Mouse (Mus musculus): ENCODE measurements around the gene Urad. TPM values are rescaled to one million over a fixed set of nuclear protein-coding genes. Genes with fewer than 3 reads are reported as not detected.
A peak's percentile ranks its signal among the peaks of the same experiment; 100 is the strongest.

Gene Urad
- polyA plus RNA-seq, 1 experiment from 2014 or later, result 0.53 TPM

DNA sequence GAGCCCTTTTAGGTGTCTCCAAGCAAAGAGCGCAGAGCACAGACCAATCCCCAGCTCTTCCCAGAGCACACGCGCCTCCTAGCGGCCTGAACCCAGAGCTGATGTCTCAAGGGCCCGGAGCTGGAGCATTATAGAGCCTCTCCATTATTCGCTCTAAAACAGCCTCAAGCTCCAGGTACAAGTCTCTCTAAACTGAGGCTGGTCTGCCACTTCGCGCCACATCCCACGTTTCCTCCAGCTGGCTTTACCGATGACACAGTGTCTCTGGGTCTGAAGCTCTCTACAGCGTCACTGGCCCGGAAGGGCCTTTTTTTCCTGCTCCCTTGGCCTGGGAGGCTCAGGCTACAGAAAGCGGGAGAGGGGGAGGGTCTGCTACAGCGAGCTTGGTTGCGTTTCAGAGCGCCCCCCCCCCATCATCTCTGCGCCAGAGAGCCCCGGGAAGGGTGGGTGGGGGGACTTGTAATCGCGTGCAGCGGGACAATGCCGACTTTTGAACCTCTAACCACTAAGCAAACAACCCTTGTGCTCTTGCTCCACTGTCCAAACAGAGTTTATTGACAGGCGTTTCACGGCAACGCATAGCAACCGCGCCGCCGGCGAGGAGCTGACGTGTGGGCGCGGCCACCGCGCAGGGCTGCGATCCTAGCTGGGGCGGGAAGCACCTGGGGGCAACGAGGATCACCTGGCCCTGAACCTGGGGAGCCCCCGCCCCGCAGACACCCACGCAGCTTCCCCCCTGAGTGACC, 22.8 kb downstream of the Urad start:
- DNase-seq (ENCODE audit: low spot score) (no peak), ATAC-seq (replicated peaks; ENCODE audit: low FRiP score) (peak; percentile 80)
- H3K4me2 ChIP-seq, result peak overlapping the region; percentile 54
- peaks cover 91% of the 10 kb centered on the region for H3K27me3 ChIP-seq (replicated peaks; ENCODE audit: control insufficient read depth, insufficient read depth, low read length)
- no peaks in the 10 kb centered on the region for H3K36me3 ChIP-seq (ENCODE audit: control insufficient read depth, insufficient read depth, low read length)
- H3K9ac ChIP-seq (ENCODE audit: low read depth, low read length), result no peak overlapping the region; the same call in 1 of the 2 replicates
- 1% methylated on average over 41 of the region's 41 CpGs for WGBS
- no peaks in the 10 kb centered on the region; the same call in 1 of the 2 replicates for H3K4me1 ChIP-seq (replicated peaks; ENCODE audit: control insufficient read depth, insufficient read depth, low read length)
- peak overlapping the region; percentile 68 for H3K27ac ChIP-seq (ENCODE audit: low read depth, low read length)
- H3K4me3 ChIP-seq (ENCODE audit: low read depth, low read length), result peak overlapping the region; percentile 26
- H3K9me3 ChIP-seq (ENCODE audit: control insufficient read depth, low read length), result no peaks in the 10 kb centered on the region

DNA sequence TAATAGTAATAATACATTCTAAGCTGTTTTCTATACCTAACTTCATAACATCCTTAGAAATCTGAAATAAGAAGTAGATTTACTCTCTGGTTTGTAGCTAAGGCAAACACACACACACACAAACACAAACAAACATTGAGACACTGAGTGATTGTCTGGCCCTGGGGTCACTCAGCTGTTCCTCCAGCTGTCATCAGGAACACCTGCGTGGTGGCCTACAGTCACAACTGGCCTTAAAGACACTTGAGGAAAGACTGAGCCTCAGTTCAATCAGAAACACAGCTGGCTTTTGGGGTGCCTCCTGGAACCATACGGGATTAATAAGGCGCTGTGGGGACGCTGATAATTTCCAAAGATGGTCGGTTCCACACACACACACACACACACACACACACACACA, 25.0 kb downstream of the Urad start:
- DNase-seq (ENCODE audit: low spot score) (no peak), ATAC-seq (replicated peaks; ENCODE audit: low FRiP score) (no peak)
- Histone ChIP-seq H3K9me3 (ENCODE audit: control insufficient read depth, low read length) (no peaks in the 10 kb centered on the region), H3K9ac (ENCODE audit: low read depth, low read length) (no peak overlapping the region), H3K27me3 (replicated peaks; ENCODE audit: control insufficient read depth, insufficient read depth, low read length) (peaks cover 87% of the 10 kb centered on the region), H3K4me3 (ENCODE audit: low read depth, low read length) (no peak overlapping the region), H3K27ac (ENCODE audit: low read depth, low read length) (no peak overlapping the region), H3K4me1 (replicated peaks; ENCODE audit: control insufficient read depth, insufficient read depth, low read length) (peaks cover 8% of the 10 kb centered on the region), H3K4me2 (no peak overlapping the region), H3K36me3 (ENCODE audit: control insufficient read depth, insufficient read depth, low read length) (no peaks in the 10 kb centered on the region)
- 50% methylated on average over 5 of the region's 5 CpGs for WGBS

- DNase-seq (ENCODE audit: low spot score), result no peak
- no peak for ATAC-seq (replicated peaks; ENCODE audit: low FRiP score)
- Histone ChIP-seq H3K9me3 (ENCODE audit: control insufficient read depth, low read length) (no peaks in the 10 kb centered on the region), H3K27me3 (replicated peaks; ENCODE audit: control insufficient read depth, insufficient read depth, low read length) (peaks cover 59% of the 10 kb centered on the region), H3K4me2 (peak overlapping the region; percentile 31; the same call in 1 of the 2 replicates), H3K36me3 (ENCODE audit: control insufficient read depth, insufficient read depth, low read length) (no peaks in the 10 kb centered on the region), H3K4me3 (ENCODE audit: low read depth, low read length) (no peak overlapping the region), H3K9ac (ENCODE audit: low read depth, low read length) (no peak overlapping the region), H3K27ac (ENCODE audit: low read depth, low read length) (no peak overlapping the region), H3K4me1 (replicated peaks; ENCODE audit: control insufficient read depth, insufficient read depth, low read length) (peaks cover 14% of the 10 kb centered on the region)
- WGBS, result 9% methylated on average over 20 of the region's 20 CpGs
Observed at GRCm38 (mm10) chr5:147294121-147294520, 28.1 kb downstream of the Urad start.

DNA sequence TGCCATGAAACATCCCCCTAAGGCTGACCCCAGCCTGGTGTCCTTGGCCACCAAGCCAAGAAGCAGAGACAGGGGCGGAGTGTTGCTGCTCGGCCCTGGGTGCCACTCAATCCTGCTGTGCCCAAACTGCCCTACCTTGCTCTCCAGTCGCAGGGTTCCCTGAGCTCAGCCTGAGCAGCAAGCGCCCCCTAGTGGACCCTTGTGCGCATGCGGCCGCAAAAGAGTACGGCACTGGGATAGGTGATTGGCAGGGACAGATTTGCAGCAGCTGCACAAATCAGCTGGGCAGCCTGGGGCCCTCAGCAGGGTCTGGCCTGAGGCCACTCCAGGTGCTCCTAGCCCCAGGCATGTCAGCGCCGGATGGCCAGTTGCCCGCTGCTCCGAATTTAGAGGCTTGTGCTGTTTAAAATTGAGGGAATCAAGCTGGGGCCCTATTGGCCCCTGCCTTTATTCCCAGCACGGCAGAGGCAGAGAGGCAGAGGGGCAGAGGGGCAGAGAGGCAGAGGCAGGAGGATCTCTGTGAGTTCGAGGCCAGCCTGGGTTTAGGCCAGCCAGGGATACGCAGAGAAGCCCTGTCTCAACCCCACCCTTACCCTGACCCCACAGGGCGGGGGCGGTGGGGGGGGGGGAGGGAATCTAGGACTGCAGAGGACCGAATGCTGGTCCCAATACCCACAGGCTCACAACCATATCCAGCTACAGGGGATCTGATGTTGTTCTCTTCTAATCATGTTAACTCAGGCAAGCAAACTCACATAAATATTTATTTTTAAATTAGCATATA, 28.9 kb downstream of the Urad start:
- peak; percentile 86 for DNase-seq (ENCODE audit: low spot score)
- Histone ChIP-seq H3K9me3 (ENCODE audit: control insufficient read depth, low read length) (no peaks in the 10 kb centered on the region), H3K27me3 (replicated peaks; ENCODE audit: control insufficient read depth, insufficient read depth, low read length) (peaks cover 51% of the 10 kb centered on the region), H3K4me3 (ENCODE audit: low read depth, low read length) (no peak overlapping the region), H3K4me2 (peak overlapping the region; percentile 46), H3K27ac (ENCODE audit: low read depth, low read length) (no peak overlapping the region), H3K36me3 (ENCODE audit: control insufficient read depth, insufficient read depth, low read length) (no peaks in the 10 kb centered on the region), H3K4me1 (replicated peaks; ENCODE audit: control insufficient read depth, insufficient read depth, low read length) (peaks cover 14% of the 10 kb centered on the region), H3K9ac (ENCODE audit: low read depth, low read length) (no peak overlapping the region)
- WGBS, result 13% methylated on average over 17 of the region's 18 CpGs
- peak; percentile 78 for ATAC-seq (replicated peaks; ENCODE audit: low FRiP score)

DNA sequence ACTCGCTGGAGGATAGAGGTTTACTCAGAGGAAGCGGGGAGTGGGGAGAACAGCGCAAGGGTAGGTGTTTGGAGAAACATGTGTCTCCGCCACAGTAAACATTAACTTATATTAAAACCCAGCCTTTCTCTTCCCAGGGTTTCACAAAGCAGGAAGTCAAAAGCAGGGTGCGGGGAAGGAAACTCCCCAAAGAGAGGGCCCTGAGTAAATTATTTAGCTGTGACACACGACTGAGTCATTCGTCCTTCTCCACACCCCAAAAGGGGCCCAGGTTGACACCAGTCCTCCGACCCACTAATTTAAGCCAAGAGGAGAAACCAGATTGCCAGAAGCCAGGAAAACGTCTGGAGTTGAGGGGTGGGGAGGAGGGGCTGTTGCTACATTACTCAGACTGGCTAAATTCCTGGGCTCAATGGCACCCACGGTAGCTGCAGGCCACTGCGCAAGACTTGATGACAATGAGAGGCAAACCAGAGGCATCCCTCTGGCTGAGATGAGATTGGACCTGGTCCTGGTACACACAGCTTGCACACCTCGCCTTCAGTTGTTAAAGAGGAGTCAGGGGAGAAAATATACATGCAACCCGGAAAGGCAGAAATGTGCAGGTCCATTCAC, 29.6 kb downstream of the Urad start:
- Histone ChIP-seq H3K9me3 (ENCODE audit: control insufficient read depth, low read length) (no peaks in the 10 kb centered on the region), H3K27ac (ENCODE audit: low read depth, low read length) (no peak overlapping the region), H3K27me3 (replicated peaks; ENCODE audit: control insufficient read depth, insufficient read depth, low read length) (peaks cover 44% of the 10 kb centered on the region), H3K4me2 (peak overlapping the region; percentile 46), H3K36me3 (ENCODE audit: control insufficient read depth, insufficient read depth, low read length) (no peaks in the 10 kb centered on the region), H3K4me3 (ENCODE audit: low read depth, low read length) (no peak overlapping the region), H3K9ac (ENCODE audit: low read depth, low read length) (no peak overlapping the region), H3K4me1 (replicated peaks; ENCODE audit: control insufficient read depth, insufficient read depth, low read length) (peaks cover 14% of the 10 kb centered on the region)
- WGBS, result 25% methylated on average over 13 of the region's 13 CpGs
- DNase-seq (ENCODE audit: low spot score), result no peak
- ATAC-seq (replicated peaks; ENCODE audit: low FRiP score), result 0 out of 2 replicates have a peak, but pooled peaks have one; percentile 8

GRCm38 (mm10) chr5:147291764-147292505, 30.3 kb downstream of the Urad start:
- no peak for DNase-seq (ENCODE audit: low spot score)
- 19% methylated on average over 16 of the region's 16 CpGs for WGBS
- H3K4me3 ChIP-seq (ENCODE audit: low read depth, low read length), result 0 out of 2 replicates have a peak overlapping the region, but pooled peaks have one; percentile 3
- H3K4me2 ChIP-seq, result peak overlapping the region; percentile 46
- peaks cover 14% of the 10 kb centered on the region for H3K4me1 ChIP-seq (replicated peaks; ENCODE audit: control insufficient read depth, insufficient read depth, low read length)
- H3K9me3 ChIP-seq (ENCODE audit: control insufficient read depth, low read length), result no peaks in the 10 kb centered on the region
- H3K36me3 ChIP-seq (ENCODE audit: control insufficient read depth, insufficient read depth, low read length), result no peaks in the 10 kb centered on the region
- no peak for ATAC-seq (replicated peaks; ENCODE audit: low FRiP score)
- no peak overlapping the region for H3K9ac ChIP-seq (ENCODE audit: low read depth, low read length)
- peaks cover 38% of the 10 kb centered on the region for H3K27me3 ChIP-seq (replicated peaks; ENCODE audit: control insufficient read depth, insufficient read depth, low read length)
- no peak overlapping the region for H3K27ac ChIP-seq (ENCODE audit: low read depth, low read length)

DNA sequence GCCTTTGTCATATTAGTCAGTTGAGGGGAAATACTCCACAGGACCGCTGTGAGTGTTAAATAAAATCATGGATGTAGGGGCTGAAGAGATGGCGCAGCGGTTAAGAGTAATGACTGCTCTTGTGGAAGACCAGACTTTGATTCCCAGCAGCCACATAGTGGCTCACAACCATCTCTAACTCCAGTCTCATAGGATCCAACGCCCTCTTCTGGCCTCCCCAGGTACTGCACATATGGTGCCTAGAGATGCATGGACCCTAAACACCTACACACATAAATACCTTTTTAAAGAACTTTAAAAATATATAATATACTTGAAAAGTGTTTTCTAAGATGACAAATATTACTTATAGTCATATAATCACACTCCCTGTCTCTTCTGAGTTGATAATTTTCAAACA, 37.9 kb downstream of the Urad start:
- Histone ChIP-seq H3K4me3 (ENCODE audit: low read depth, low read length) (no peak overlapping the region), H3K4me2 (no peak overlapping the region), H3K4me1 (replicated peaks; ENCODE audit: control insufficient read depth, insufficient read depth, low read length) (no peaks in the 10 kb centered on the region), H3K9ac (ENCODE audit: low read depth, low read length) (no peak overlapping the region), H3K36me3 (ENCODE audit: control insufficient read depth, insufficient read depth, low read length) (no peaks in the 10 kb centered on the region), H3K9me3 (ENCODE audit: control insufficient read depth, low read length) (no peaks in the 10 kb centered on the region), H3K27me3 (replicated peaks; ENCODE audit: control insufficient read depth, insufficient read depth, low read length) (peaks cover 16% of the 10 kb centered on the region), H3K27ac (ENCODE audit: low read depth, low read length) (no peak overlapping the region)
- WGBS, result 69% methylated on average over 4 of the region's 4 CpGs
- DNase-seq (ENCODE audit: low spot score) (no peak), ATAC-seq (replicated peaks; ENCODE audit: low FRiP score) (no peak)

DNA sequence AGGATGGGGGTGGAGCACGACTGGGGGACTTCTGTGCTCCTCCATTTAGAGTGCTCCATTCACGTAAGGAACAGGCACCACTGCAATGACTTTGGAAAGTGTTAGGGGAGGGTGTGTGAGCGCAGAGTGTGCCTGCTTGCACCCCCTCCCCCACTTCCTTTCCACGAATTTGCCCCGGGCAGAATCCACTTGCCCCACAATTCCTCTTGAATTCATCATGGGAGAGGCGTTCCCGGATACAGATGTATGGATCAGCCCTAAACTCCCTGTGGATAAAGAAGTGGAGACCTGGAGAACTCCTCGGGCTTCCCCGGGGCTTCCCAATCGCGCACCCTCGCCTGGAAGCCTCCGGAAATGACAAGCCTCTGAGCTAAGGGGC, 44.7 kb downstream of the Urad start:
- Histone ChIP-seq H3K9ac (ENCODE audit: low read depth, low read length) (no peak overlapping the region), H3K4me3 (ENCODE audit: low read depth, low read length) (no peak overlapping the region), H3K27ac (ENCODE audit: low read depth, low read length) (no peak overlapping the region), H3K9me3 (ENCODE audit: control insufficient read depth, low read length) (no peaks in the 10 kb centered on the region), H3K4me1 (replicated peaks; ENCODE audit: control insufficient read depth, insufficient read depth, low read length) (no peaks in the 10 kb centered on the region), H3K4me2 (0 out of 2 replicates have a peak overlapping the region, but pooled peaks have one; percentile 5), H3K36me3 (ENCODE audit: control insufficient read depth, insufficient read depth, low read length) (no peaks in the 10 kb centered on the region), H3K27me3 (replicated peaks; ENCODE audit: control insufficient read depth, insufficient read depth, low read length) (peaks cover 82% of the 10 kb centered on the region)
- ATAC-seq (replicated peaks; ENCODE audit: low FRiP score) (no peak), DNase-seq (ENCODE audit: low spot score) (no peak)
- WGBS, result 1% methylated on average over 13 of the region's 13 CpGs

All from liver, embryonic 11.5 days (tissue).